Mouse (Mus musculus): ENCODE measurements around the gene Plagl1. TPM values are rescaled to one million over a fixed set of nuclear protein-coding genes. Genes with fewer than 3 reads are reported as not detected.

Gene Plagl1
- polyA plus RNA-seq, 1 experiment from 2014 or later: 114 TPM

DNA sequence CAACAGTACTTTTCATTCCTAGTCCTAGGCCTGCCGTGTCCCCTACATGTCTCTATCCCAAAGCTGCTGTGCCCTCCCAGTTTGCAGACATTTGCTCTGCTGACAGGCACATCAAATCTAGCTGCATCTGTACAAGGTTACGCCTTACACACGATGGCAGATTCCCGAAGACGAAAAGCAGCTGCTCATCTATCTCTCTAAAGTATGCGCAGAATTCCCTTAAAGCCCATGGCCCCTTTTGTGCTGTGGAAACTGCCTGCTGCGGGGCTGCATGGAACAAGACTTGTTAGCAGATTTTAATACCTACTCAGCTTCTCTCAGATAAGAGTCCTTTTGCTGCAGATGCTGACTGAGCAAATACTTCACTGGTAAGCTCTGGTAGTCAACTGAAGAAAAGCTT is 119.9 kb downstream of the Plagl1 start:
- no peak overlapping the region for H3K4me3 ChIP-seq (replicated peaks)
- H3K9me3 ChIP-seq (replicated peaks): no peaks in the 10 kb centered on the region
- H3K9ac ChIP-seq: no peak overlapping the region
- ATAC-seq (replicated peaks; ENCODE audit: low FRiP score): no peak
- H3K36me3 ChIP-seq: peaks cover 88% of the 10 kb centered on the region
- no peaks in the 10 kb centered on the region for H3K4me1 ChIP-seq
- no peak overlapping the region for H3K4me2 ChIP-seq
- H3K27me3 ChIP-seq: no peaks in the 10 kb centered on the region
- WGBS: 90% methylated on average over 7 of the region's 7 CpGs
- H3K27ac ChIP-seq: no peak overlapping the region

Other genes starting within 250 kb of the Plagl1 start
- 85.2 and 86.1 TPM in 2 replicates for gene Utrn, start 191.1 kb upstream of the Plagl1 start, polyA plus RNA-seq (2015; fragmentation: Nextera tagmentation; extraction: Ambion mirVana)
- gene Stx11, start 96.2 kb upstream of the Plagl1 start, polyA plus RNA-seq (2015; fragmentation: Nextera tagmentation; extraction: Ambion mirVana): 1.8 and 2.2 TPM in 2 replicates
- gene Sf3b5, start 55.2 kb upstream of the Plagl1 start, polyA plus RNA-seq (2015; fragmentation: Nextera tagmentation; extraction: Ambion mirVana): 37.1 and 38.1 TPM in 2 replicates
- not detected in 2 replicates for gene Zc2hc1b, start 117.5 kb downstream of the Plagl1 start, polyA plus RNA-seq (2015; fragmentation: Nextera tagmentation; extraction: Ambion mirVana)
- gene Ltv1, start 132.7 kb downstream of the Plagl1 start, polyA plus RNA-seq (2015; fragmentation: Nextera tagmentation; extraction: Ambion mirVana): 63.0 and 68.6 TPM in 2 replicates